Mouse (Mus musculus): ENCODE results near the gene Spata2l. TPM values are rescaled to one million over a fixed set of nuclear protein-coding genes. Genes with fewer than 3 reads are reported as not detected.
"Not testable (repeated sequence)": the region's sequence is repeated elsewhere in the genome, so short reads cannot be mapped to it uniquely, and the experiment has no call there.

Spata2l gene
- polyA plus RNA-seq, 1 experiment from 2014 or later, result 1.2 TPM

DNA sequence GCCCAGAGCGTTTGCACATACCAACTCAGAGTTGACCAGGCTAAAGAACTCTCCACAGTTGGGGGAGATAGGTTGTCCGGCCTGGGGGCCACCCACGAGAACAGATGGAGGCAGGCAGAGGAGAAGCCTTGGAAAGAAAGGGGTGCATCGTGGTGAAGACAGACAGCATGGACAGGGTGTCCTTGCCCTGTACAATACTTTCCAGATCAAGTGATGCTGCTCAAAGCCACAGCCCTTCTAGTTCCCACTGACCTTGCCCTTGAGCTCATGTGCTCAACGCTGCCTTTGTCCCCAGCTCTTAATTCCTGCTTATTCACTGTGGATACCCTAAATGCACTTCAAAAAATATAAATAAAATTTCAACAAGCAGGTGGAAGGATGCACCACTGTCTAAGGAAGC, 38.4 kb upstream of the Spata2l start:
- Histone ChIP-seq H3K4me1 (ENCODE audit: control insufficient read depth, insufficient read depth, low read length) (no peaks in the 10 kb centered on the region), H3K9me3 (ENCODE audit: control insufficient read depth, low read length) (no peaks in the 10 kb centered on the region), H3K27ac (replicated peaks; ENCODE audit: low read depth, low read length) (no peak overlapping the region), H3K36me3 (ENCODE audit: control insufficient read depth, insufficient read depth, low read length) (peaks cover 3% of the 10 kb centered on the region), H3K4me2 (ENCODE audit: low read depth, severe bottlenecking) (no peak overlapping the region), H3K4me3 (ENCODE audit: low read depth, low read length) (no peak overlapping the region), H3K9ac (ENCODE audit: low read length) (no peak overlapping the region), H3K27me3 (ENCODE audit: control insufficient read depth, insufficient read depth, low read length) (no peaks in the 10 kb centered on the region)
- ATAC-seq (ENCODE audit: insufficient number of reproducible peaks, low FRiP score, low TSS enrichment, low read depth) (no peak), DNase-seq (ENCODE audit: low spot score) (no peak)
- whole genome bisulfite sequencing, result 84% methylated on average over 5 of the region's 5 CpGs

DNA sequence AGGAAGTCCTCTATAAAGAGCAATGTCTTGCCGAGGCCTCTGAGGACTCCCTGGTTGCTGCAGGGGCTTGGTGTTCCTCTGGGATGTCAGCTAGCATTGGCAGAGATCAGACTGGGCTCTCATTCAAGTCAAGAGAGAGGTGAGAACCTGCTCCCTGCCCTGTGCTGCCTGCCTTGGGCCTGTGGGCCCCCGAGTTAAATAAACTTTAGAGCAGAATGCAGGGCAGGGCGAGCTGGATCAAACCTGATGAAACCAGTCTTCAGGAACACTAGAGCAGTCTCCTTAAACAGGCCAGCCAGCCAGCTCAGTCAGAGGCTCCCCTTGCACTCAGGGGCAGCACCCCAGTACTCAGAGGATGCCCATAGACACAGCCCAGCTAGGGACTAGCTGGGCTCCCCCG, 35.9 kb upstream of the Spata2l start:
- Histone ChIP-seq H3K27ac (replicated peaks; ENCODE audit: low read depth, low read length) (no peak overlapping the region), H3K27me3 (ENCODE audit: control insufficient read depth, insufficient read depth, low read length) (no peaks in the 10 kb centered on the region), H3K36me3 (ENCODE audit: control insufficient read depth, insufficient read depth, low read length) (peaks cover 22% of the 10 kb centered on the region), H3K9me3 (ENCODE audit: control insufficient read depth, low read length) (no peaks in the 10 kb centered on the region), H3K9ac (ENCODE audit: low read length) (no peak overlapping the region), H3K4me2 (ENCODE audit: low read depth, severe bottlenecking) (no peak overlapping the region), H3K4me1 (ENCODE audit: control insufficient read depth, insufficient read depth, low read length) (no peaks in the 10 kb centered on the region), H3K4me3 (ENCODE audit: low read depth, low read length) (no peak overlapping the region)
- DNase-seq (ENCODE audit: low spot score) (no peak), ATAC-seq (ENCODE audit: insufficient number of reproducible peaks, low FRiP score, low TSS enrichment, low read depth) (no peak)
- 80% methylated on average over 4 of the region's 4 CpGs for WGBS

DNA sequence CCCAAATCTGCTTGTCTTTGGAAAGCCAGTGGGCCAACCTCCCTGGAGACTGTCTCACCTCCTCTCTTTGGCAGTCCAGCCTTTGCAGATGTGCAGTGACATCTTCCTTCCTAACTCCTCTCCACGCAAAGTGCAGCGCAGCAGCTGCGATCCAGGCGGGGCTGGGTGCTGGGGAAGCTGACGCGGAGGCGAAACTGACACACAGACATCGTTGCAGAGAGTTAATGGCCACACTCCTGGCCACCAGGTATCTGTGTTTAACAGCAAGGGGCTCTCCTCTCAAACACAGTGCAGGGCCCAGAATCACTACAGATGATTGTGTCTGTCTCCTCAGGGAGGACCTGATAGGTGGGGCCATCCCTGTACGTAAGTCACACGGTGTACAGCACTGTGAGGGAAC, 35.1 kb upstream of the Spata2l start:
- Histone ChIP-seq H3K36me3 (ENCODE audit: control insufficient read depth, insufficient read depth, low read length) (peaks cover 25% of the 10 kb centered on the region), H3K4me3 (ENCODE audit: low read depth, low read length) (no peak overlapping the region), H3K4me2 (ENCODE audit: low read depth, severe bottlenecking) (no peak overlapping the region), H3K9me3 (ENCODE audit: control insufficient read depth, low read length) (no peaks in the 10 kb centered on the region), H3K4me1 (ENCODE audit: control insufficient read depth, insufficient read depth, low read length) (no peaks in the 10 kb centered on the region), H3K27ac (replicated peaks; ENCODE audit: low read depth, low read length) (no peak overlapping the region), H3K9ac (ENCODE audit: low read length) (no peak overlapping the region), H3K27me3 (ENCODE audit: control insufficient read depth, insufficient read depth, low read length) (no peaks in the 10 kb centered on the region)
- DNase-seq (ENCODE audit: low spot score), result no peak
- no peak for ATAC-seq (ENCODE audit: insufficient number of reproducible peaks, low FRiP score, low TSS enrichment, low read depth)
- WGBS, result 91% methylated on average over 10 of the region's 10 CpGs

- Histone ChIP-seq H3K4me1 (ENCODE audit: control insufficient read depth, insufficient read depth, low read length) (no peaks in the 10 kb centered on the region), H3K27ac (replicated peaks; ENCODE audit: low read depth, low read length) (no peak overlapping the region), H3K4me3 (ENCODE audit: low read depth, low read length) (no peak overlapping the region), H3K9me3 (ENCODE audit: control insufficient read depth, low read length) (no peaks in the 10 kb centered on the region), H3K4me2 (ENCODE audit: low read depth, severe bottlenecking) (no peak overlapping the region), H3K9ac (ENCODE audit: low read length) (no peak overlapping the region), H3K36me3 (ENCODE audit: control insufficient read depth, insufficient read depth, low read length) (peaks cover 31% of the 10 kb centered on the region), H3K27me3 (ENCODE audit: control insufficient read depth, insufficient read depth, low read length) (no peaks in the 10 kb centered on the region)
- 75% methylated on average over 14 of the region's 14 CpGs for WGBS
- ATAC-seq (ENCODE audit: insufficient number of reproducible peaks, low FRiP score, low TSS enrichment, low read depth), result no peak
- DNase-seq (ENCODE audit: low spot score), result no peak
Measured at GRCm38 (mm10) chr8:123267926-123268656, 32.1 kb upstream of the Spata2l start.

GRCm38 (mm10) chr8:123257593-123257992, 21.6 kb upstream of the Spata2l start:
- H3K4me3 ChIP-seq (ENCODE audit: low read depth, low read length); ATAC-seq (ENCODE audit: insufficient number of reproducible peaks, low FRiP score, low TSS enrichment, low read depth); H3K27me3 ChIP-seq (ENCODE audit: control insufficient read depth, insufficient read depth, low read length); H3K9ac ChIP-seq (ENCODE audit: low read length); DNase-seq (ENCODE audit: low spot score); H3K4me2 ChIP-seq (ENCODE audit: low read depth, severe bottlenecking); H3K9me3 ChIP-seq (ENCODE audit: control insufficient read depth, low read length); H3K27ac ChIP-seq (replicated peaks; ENCODE audit: low read depth, low read length): not testable (repeated sequence)
- Histone ChIP-seq H3K36me3 (ENCODE audit: control insufficient read depth, insufficient read depth, low read length) (peaks cover 15% of the 10 kb centered on the region), H3K4me1 (ENCODE audit: control insufficient read depth, insufficient read depth, low read length) (peaks cover 13% of the 10 kb centered on the region)
- 93% methylated on average over 8 of the region's 8 CpGs for WGBS

DNA sequence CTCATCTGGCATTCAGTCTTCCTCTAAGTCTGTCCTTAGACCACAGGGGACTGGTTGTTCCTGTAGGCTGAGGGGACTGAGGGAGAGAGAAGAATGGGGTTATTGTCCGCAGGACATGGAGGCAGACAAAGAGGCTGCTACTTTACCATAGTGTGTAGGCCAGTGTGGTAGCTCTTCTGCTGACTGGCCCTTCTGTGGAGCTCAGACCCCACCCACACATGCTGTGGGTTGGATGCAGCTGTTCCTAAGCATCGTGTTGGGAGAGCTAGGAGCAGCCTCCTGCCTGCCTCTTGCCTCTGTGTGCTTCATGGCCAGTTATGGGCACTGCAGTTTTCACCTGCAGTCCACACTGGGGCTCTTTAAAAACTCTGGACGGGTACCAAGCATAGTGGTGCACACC, 21.1 kb upstream of the Spata2l start:
- H3K4me1 ChIP-seq (ENCODE audit: control insufficient read depth, insufficient read depth, low read length), result peaks cover 13% of the 10 kb centered on the region
- H3K27me3 ChIP-seq (ENCODE audit: control insufficient read depth, insufficient read depth, low read length), result no peaks in the 10 kb centered on the region
- H3K4me2 ChIP-seq (ENCODE audit: low read depth, severe bottlenecking), result no peak overlapping the region
- peaks cover 15% of the 10 kb centered on the region for H3K36me3 ChIP-seq (ENCODE audit: control insufficient read depth, insufficient read depth, low read length)
- 93% methylated on average over 3 of the region's 3 CpGs for WGBS
- H3K9me3 ChIP-seq (ENCODE audit: control insufficient read depth, low read length), result no peaks in the 10 kb centered on the region
- no peak overlapping the region for H3K4me3 ChIP-seq (ENCODE audit: low read depth, low read length)
- no peak for DNase-seq (ENCODE audit: low spot score)
- ATAC-seq (ENCODE audit: insufficient number of reproducible peaks, low FRiP score, low TSS enrichment, low read depth), result no peak
- no peak overlapping the region for H3K9ac ChIP-seq (ENCODE audit: low read length)
- H3K27ac ChIP-seq (replicated peaks; ENCODE audit: low read depth, low read length), result no peak overlapping the region

GRCm38 (mm10) chr8:123255170-123255569, 19.1 kb upstream of the Spata2l start:
- Histone ChIP-seq H3K36me3 (ENCODE audit: control insufficient read depth, insufficient read depth, low read length) (peaks cover 12% of the 10 kb centered on the region; the same call in 1 of the 2 replicates), H3K4me3 (ENCODE audit: low read depth, low read length) (peak overlapping the region; percentile 94), H3K4me1 (ENCODE audit: control insufficient read depth, insufficient read depth, low read length) (peaks cover 13% of the 10 kb centered on the region), H3K9me3 (ENCODE audit: control insufficient read depth, low read length) (no peaks in the 10 kb centered on the region), H3K27me3 (ENCODE audit: control insufficient read depth, insufficient read depth, low read length) (no peaks in the 10 kb centered on the region), H3K4me2 (ENCODE audit: low read depth, severe bottlenecking) (peak overlapping the region; percentile 98), H3K9ac (ENCODE audit: low read length) (peak overlapping the region; percentile 92; the same call in 1 of the 2 replicates), H3K27ac (replicated peaks; ENCODE audit: low read depth, low read length) (no peak overlapping the region)
- 67% methylated on average over 6 of the region's 6 CpGs for WGBS
- ATAC-seq (ENCODE audit: insufficient number of reproducible peaks, low FRiP score, low TSS enrichment, low read depth), result no peak
- no peak for DNase-seq (ENCODE audit: low spot score)

DNA sequence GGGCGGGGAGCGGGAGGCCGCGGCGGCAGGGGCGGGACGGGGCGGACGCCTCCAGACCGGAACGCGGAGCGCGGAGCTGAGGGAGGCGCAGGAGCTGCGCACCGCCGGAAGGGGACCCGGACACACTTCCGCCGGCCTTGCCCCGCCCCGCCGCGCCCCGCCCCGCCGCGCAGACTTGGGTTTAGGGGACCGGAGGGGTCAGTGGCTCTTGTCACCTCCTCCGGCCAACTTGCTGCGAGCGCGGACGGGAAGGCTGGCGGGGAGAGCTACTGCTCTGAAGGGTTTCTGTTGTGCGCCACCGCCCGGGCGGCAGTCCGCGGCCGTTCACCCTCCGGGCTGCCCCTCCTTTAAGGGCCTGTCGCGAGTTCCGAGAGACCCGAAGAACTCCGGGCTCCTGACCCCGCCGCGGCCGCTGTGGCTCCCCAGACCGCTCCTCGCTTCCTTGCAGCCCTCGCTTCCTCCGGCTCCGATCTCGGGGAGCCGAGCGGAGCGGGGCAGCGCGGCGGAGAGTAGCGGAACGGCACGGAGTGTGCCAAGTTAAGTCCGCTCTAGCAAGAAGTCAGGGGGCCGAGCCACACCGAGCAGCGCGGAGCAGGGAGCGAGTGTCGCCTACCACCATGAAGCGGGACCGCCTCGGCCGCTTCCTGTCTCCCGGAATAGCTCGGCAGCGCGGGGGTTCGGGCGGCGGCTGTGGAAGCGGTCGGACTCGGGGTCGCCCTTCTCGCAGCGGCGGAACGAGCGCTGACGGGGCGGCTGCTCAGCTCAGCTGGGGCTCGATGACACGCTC, 18.3 kb upstream of the Spata2l start, which contains the start of the genes Zfp276 and Vps9d1:
Gene Zfp276 (plus strand): TSS at position 97 of the 787 bp plus-strand sequence.
Gene Vps9d1 (minus strand): TSS at position 250 of the 787 bp plus-strand sequence.
- Histone ChIP-seq H3K9me3 (ENCODE audit: control insufficient read depth, low read length) (no peaks in the 10 kb centered on the region), H3K4me2 (ENCODE audit: low read depth, severe bottlenecking) (peak within 1 kb of the TSS; percentile 98), H3K4me3 (ENCODE audit: low read depth, low read length) (peak within 1 kb of the TSS; percentile 94), H3K27ac (replicated peaks; ENCODE audit: low read depth, low read length) (peak within 1 kb of the TSS; percentile 79), H3K4me1 (ENCODE audit: control insufficient read depth, insufficient read depth, low read length) (peaks cover 13% of the 10 kb centered on the region), H3K9ac (ENCODE audit: low read length) (peak within 1 kb of the TSS; percentile 92), H3K27me3 (ENCODE audit: control insufficient read depth, insufficient read depth, low read length) (no peaks in the 10 kb centered on the region), H3K36me3 (ENCODE audit: control insufficient read depth, insufficient read depth, low read length) (peaks cover 17% of the 10 kb centered on the region; the same call in 1 of the 2 replicates)
- DNase-seq (ENCODE audit: low spot score) (peak; percentile 89), ATAC-seq (ENCODE audit: insufficient number of reproducible peaks, low FRiP score, low TSS enrichment, low read depth) (peak; percentile 85)
- WGBS, result under 1% methylated on average over 85 of the region's 99 CpGs

Measured in limb, embryonic 11.5 days (tissue).